Mouse (Mus musculus) lung, postnatal 0 days (tissue): Measurements from ENCODE around the gene Gm20696.

Experiments
- CTCF ChIP-seq: IDR thresholded peaks from 2 replicates; pipeline ENCODE4 v1.5.1; 2016; ENCODE audit warnings: antibody characterized with exemption, mild to moderate bottlenecking
- EP300 ChIP-seq: IDR thresholded peaks from 2 replicates; pipeline ENCODE4 v1.6.1; 2016; ENCODE audit warnings: antibody characterized with exemption, mild to moderate bottlenecking, control low read depth

GRCm38 (mm10) chr6:99663232-99663631, 3.4 kb downstream of the Gm20696 start:
- TF ChIP-seq CTCF (no peak), EP300 (no peak)
